Comparison of ENCODE assay signal across 9 mouse cellular contexts in the genomic region with DNA sequence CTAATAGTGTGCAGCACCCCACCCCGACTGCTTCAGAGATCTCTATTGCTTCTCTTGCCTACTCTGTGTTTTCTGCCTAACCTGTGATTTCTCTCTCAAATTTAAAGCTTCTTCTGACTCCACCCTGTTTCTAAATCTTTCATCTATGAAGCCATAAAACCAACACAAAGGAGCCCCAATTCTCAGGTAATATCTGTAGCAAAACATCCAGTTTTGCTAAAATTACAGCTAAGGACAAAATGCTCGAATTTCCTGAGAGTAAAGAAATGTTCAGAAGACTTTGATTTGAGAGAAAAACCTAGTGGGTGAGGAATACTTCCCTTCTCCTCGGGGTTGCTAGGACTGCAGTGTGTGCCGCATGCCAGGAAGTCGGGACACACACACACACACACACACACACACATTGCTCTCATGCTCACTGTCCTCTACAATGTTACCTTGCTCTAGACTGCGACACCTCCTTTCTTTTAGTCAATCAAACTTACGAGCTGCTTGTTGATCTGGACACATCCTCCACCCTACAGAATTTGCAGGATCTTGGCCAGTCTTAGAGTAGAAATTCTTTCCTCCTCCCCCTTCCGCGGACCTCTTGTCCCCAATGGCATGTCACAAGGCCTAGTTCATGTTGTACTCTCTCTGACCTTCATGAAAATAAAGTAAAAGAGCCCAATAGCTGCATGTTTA. TPM values are rescaled to one million over a fixed set of nuclear protein-coding genes. Genes with fewer than 3 reads are reported as not detected.
DNase-seq lines count a peak whose midpoint lies in the region; ATAC-seq and TF ChIP-seq lines count a peak whose summit lies in the region.
"Had no signal": no experiment of that assay in that cellular context is flagged by ENCODE, and none has a peak within 500 bp of the region (broad histone marks: within the 10 kb centered on the region; RNA-seq: fewer than 3 reads in every experiment).

No protein-coding gene starts in this region.

- H3K9ac ChIP-seq in forebrain, postnatal 0 days, result no peak overlapping the region
- H3K9ac ChIP-seq: liver, embryonic 13.5 days had no signal

- 65% methylated on average over 9 of the region's 9 CpGs for WGBS in spleen, adult 2 months
- WGBS in forebrain, postnatal 0 days, result 82% methylated on average over 9 of the region's 9 CpGs

- no peak for TF ChIP-seq CTCF in spleen, adult 2 months (IDR thresholded peaks at IDR 0.05; ENCODE audit: extremely low read depth, insufficient read depth, insufficient read length, insufficient replicate concordance)
- TF ChIP-seq CTCF in forebrain, postnatal 0 days (IDR thresholded peaks at IDR 0.05; ENCODE audit: low read depth), result no peak

- DNase-seq in gastrocnemius, postnatal 25 days, result peak; percentile 12
- no peak for DNase-seq in gastrocnemius, postnatal 4 days (ENCODE audit: low spot score in 2 of 2)
- DNase-seq in spleen, adult 2 months (ENCODE audit: low read depth in 1 of 2, low spot score in 2 of 2), result no peak
- no peak for DNase-seq in spleen, adult 12 weeks (ENCODE audit: low spot score)
- peak; percentile 58 for DNase-seq in kidney, adult 9 months
- no peak for DNase-seq in yolk sac, embryonic 10.5 days (ENCODE audit: low spot score)
- DNase-seq in forebrain, postnatal 0 days, result no peak
- no peak for DNase-seq in layer of hippocampus, postnatal 25 days (ENCODE audit: extremely low spot score in 1 of 2, low spot score in 1 of 2)
- DNase-seq: liver, embryonic 13.5 days had no signal

- no peak overlapping the region for H3K4me3 ChIP-seq in spleen, adult 2 months (ENCODE audit: extremely low read depth, insufficient read depth, insufficient read length)
- no peak overlapping the region for H3K4me3 ChIP-seq in forebrain, postnatal 0 days (ENCODE audit: low read depth, low read length)
- H3K4me3 ChIP-seq: liver, embryonic 13.5 days had no signal

- peaks cover 8% of the 10 kb centered on the region for H3K36me3 ChIP-seq in spleen, adult 2 months (ENCODE audit: control insufficient read depth, insufficient read depth, low read length)
- no peaks in the 10 kb centered on the region for H3K36me3 ChIP-seq in forebrain, postnatal 0 days (ENCODE audit: insufficient read depth)

- no peaks in the 10 kb centered on the region for H3K27me3 ChIP-seq in spleen, adult 2 months (ENCODE audit: control insufficient read depth, insufficient read depth, low read length)
- no peaks in the 10 kb centered on the region for H3K27me3 ChIP-seq in forebrain, postnatal 0 days (ENCODE audit: insufficient read depth, low read length)
- H3K27me3 ChIP-seq: liver, embryonic 13.5 days had no signal

- no peaks in the 10 kb centered on the region for H3K9me3 ChIP-seq in forebrain, postnatal 0 days (ENCODE audit: low read length)
- H3K9me3 ChIP-seq: liver, embryonic 13.5 days had no signal

- no peak overlapping the region for H3K4me2 ChIP-seq in forebrain, postnatal 0 days (ENCODE audit: low read depth)
- H3K4me2 ChIP-seq: liver, embryonic 13.5 days had no signal

- peak overlapping the region; percentile 59 for H3K27ac ChIP-seq in spleen, adult 2 months (ENCODE audit: insufficient read depth, low read length)
- H3K27ac ChIP-seq in forebrain, postnatal 0 days (ENCODE audit: low read depth, low read length), result no peak overlapping the region
- H3K27ac ChIP-seq: liver, embryonic 13.5 days had no signal

- no peak for ATAC-seq in forebrain, postnatal 0 days

- peaks cover 5% of the 10 kb centered on the region; the same call in 1 of the 2 replicates for H3K4me1 ChIP-seq in spleen, adult 2 months (ENCODE audit: control insufficient read depth, insufficient read depth, insufficient read length)
- H3K4me1 ChIP-seq in forebrain, postnatal 0 days (ENCODE audit: insufficient read depth), result no peaks in the 10 kb centered on the region

- TF ChIP-seq POLR2A in spleen, adult 2 months (IDR thresholded peaks at IDR 0.05; ENCODE audit: low read depth, low read length), result no peak

RNA-seq across cellular contexts. Expression of a gene that starts 8.9 kb away (rescaled TPM):
- 10 to 100 TPM; 19.9 to 21.5 TPM for total RNA-seq in gastrocnemius, postnatal 25 days (2021)
- total RNA-seq in gastrocnemius, postnatal 4 days (2021), result 10 to 100 TPM; 42.5 to 43.7 TPM
- polyA plus RNA-seq in spleen, adult 2 months (2012; rRNA removed), result 39.5 and 48.9 TPM in 2 replicates
- 83.0 and 100 TPM in 2 replicates for total RNA-seq in forebrain, postnatal 0 days (2014; rRNA removed)
- 81.1 and 81.4 TPM in 2 replicates for polyA plus RNA-seq in forebrain, postnatal 0 days (2015; fragmentation: Nextera tagmentation; extraction: Ambion mirVana)
- total RNA-seq in layer of hippocampus, postnatal 25 days (2021), result 10 to 100 TPM; 15.1 to 16.5 TPM

RNA-seq across cellular contexts. Expression of a gene that starts 9.8 kb away (rescaled TPM):
- total RNA-seq in gastrocnemius, postnatal 25 days (2021), result 100 to 1,000 TPM; 123 to 126 TPM
- total RNA-seq in gastrocnemius, postnatal 4 days (2021), result 100 to 1,000 TPM; 192 to 239 TPM
- polyA plus RNA-seq in spleen, adult 2 months (2012; rRNA removed), result 43.9 and 53.7 TPM in 2 replicates
- total RNA-seq in forebrain, postnatal 0 days (2014; rRNA removed), result 104 and 111 TPM in 2 replicates
- 232 and 248 TPM in 2 replicates for polyA plus RNA-seq in forebrain, postnatal 0 days (2015; fragmentation: Nextera tagmentation; extraction: Ambion mirVana)
- 100 to 1,000 TPM; 234 to 286 TPM for total RNA-seq in layer of hippocampus, postnatal 25 days (2021)

RNA-seq across cellular contexts. Expression of a gene that starts 35.4 kb away (rescaled TPM):
- total RNA-seq in gastrocnemius, postnatal 25 days (2021), result 1 to 10 TPM; 8.6 to 9.6 TPM
- 10 to 100 TPM; 33.3 to 38.3 TPM for total RNA-seq in gastrocnemius, postnatal 4 days (2021)
- polyA plus RNA-seq in spleen, adult 2 months (2012; rRNA removed), result 97.4 and 120 TPM in 2 replicates
- total RNA-seq in forebrain, postnatal 0 days (2014; rRNA removed), result 37.3 and 41.5 TPM in 2 replicates
- 44.8 and 56.2 TPM in 2 replicates for polyA plus RNA-seq in forebrain, postnatal 0 days (2015; fragmentation: Nextera tagmentation; extraction: Ambion mirVana)
- total RNA-seq in layer of hippocampus, postnatal 25 days (2021), result 100 to 1,000 TPM; 365 to 435 TPM

Comparison
In these comparisons a context has a peak if more than half of its experiments do, and no peak if none do; other contexts are left out.
1. DNase-seq: peak in gastrocnemius, postnatal 25 days (single experiment) and kidney, adult 9 months (single experiment); none in gastrocnemius, postnatal 4 days (0 of 2), spleen, adult 2 months (0 of 2), spleen, adult 12 weeks (single experiment), yolk sac, embryonic 10.5 days (single experiment), forebrain, postnatal 0 days (single experiment) and layer of hippocampus, postnatal 25 days (0 of 2).